Mouse (Mus musculus) kidney, postnatal 10 days (tissue): ENCODE data around the gene Nbl1.

ENCODE experiments used
- DNase-seq: peaks from one replicate; pipeline ENCODE4 v3.0.0; 2021; ENCODE audit warnings: mixed read lengths

The Nbl1 gene

GRCm38 (mm10) chr4:139058029-139058428, 34.8 kb downstream of the Nbl1 start:
- DNase-seq, result no peak

GRCm38 (mm10) chr4:139057291-139057690, 35.5 kb downstream of the Nbl1 start:
- DNase-seq, result no peak

GRCm38 (mm10) chr4:139055744-139056143, 37.0 kb downstream of the Nbl1 start:
- DNase-seq, result no peak

GRCm38 (mm10) chr4:139055336-139055735, 37.5 kb downstream of the Nbl1 start:
- DNase-seq, result no peak

GRCm38 (mm10) chr4:139054300-139054923, 38.4 kb downstream of the Nbl1 start:
- no peak for DNase-seq

- no peak for DNase-seq
Measured at GRCm38 (mm10) chr4:139053391-139053790, 39.4 kb downstream of the Nbl1 start.

GRCm38 (mm10) chr4:139052796-139053195, 40.0 kb downstream of the Nbl1 start:
- DNase-seq, result no peak

GRCm38 (mm10) chr4:139048518-139048917, 44.3 kb downstream of the Nbl1 start:
- DNase-seq, result no peak

GRCm38 (mm10) chr4:139046354-139046753, 46.4 kb downstream of the Nbl1 start:
- no peak for DNase-seq

- no peak for DNase-seq
Measured at GRCm38 (mm10) chr4:139044566-139044965, 48.2 kb downstream of the Nbl1 start.

GRCm38 (mm10) chr4:139043600-139043999, 49.2 kb downstream of the Nbl1 start:
- no peak for DNase-seq

GRCm38 (mm10) chr4:139042611-139043010, 50.2 kb downstream of the Nbl1 start:
- DNase-seq, result no peak

GRCm38 (mm10) chr4:139040084-139040839, 52.5 kb downstream of the Nbl1 start:
- no peak for DNase-seq

GRCm38 (mm10) chr4:139037795-139038607, 54.8 kb downstream of the Nbl1 start:
- DNase-seq, result peak; percentile 56

GRCm38 (mm10) chr4:139035799-139036198, 57.0 kb downstream of the Nbl1 start:
- DNase-seq, result no peak

GRCm38 (mm10) chr4:139034942-139035341, 57.9 kb downstream of the Nbl1 start:
- no peak for DNase-seq

GRCm38 (mm10) chr4:139034540-139034939, 58.3 kb downstream of the Nbl1 start:
- DNase-seq, result peak; percentile 26

- DNase-seq, result no peak
Measured at GRCm38 (mm10) chr4:139034010-139034367, 58.8 kb downstream of the Nbl1 start.

- no peak for DNase-seq
Measured at GRCm38 (mm10) chr4:139033263-139034009, 59.4 kb downstream of the Nbl1 start.

- no peak for DNase-seq
Measured at GRCm38 (mm10) chr4:139032521-139032920, 60.3 kb downstream of the Nbl1 start.
